Mouse (Mus musculus): ENCODE measurements at regions not wholly inside any gene's neighbourhood (a gene's known extent, or its start where the extent isn't known, plus 50 kb on each side); places are given as distances from the start of the nearest gene placed in this dataset.

- Histone ChIP-seq H3K4me1 (ENCODE audit: control insufficient read depth, insufficient read depth, low read length) (0 out of 2 replicates have a peak, but pooled peaks cover 2% of the 10 kb centered on the region), H3K36me3 (ENCODE audit: control insufficient read depth, insufficient read depth, low read length) (no peaks in the 10 kb centered on the region), H3K27ac (replicated peaks; ENCODE audit: low read depth, low read length) (no peak overlapping the region), H3K4me3 (ENCODE audit: low read depth, low read length) (no peak overlapping the region), H3K27me3 (ENCODE audit: control insufficient read depth, insufficient read depth, low read length) (no peaks in the 10 kb centered on the region), H3K9ac (ENCODE audit: low read length) (no peak overlapping the region), H3K4me2 (ENCODE audit: low read depth, severe bottlenecking) (no peak overlapping the region), H3K9me3 (ENCODE audit: control insufficient read depth, low read length) (no peaks in the 10 kb centered on the region)
- 27% methylated on average over 9 of the region's 9 CpGs for WGBS
- DNase-seq (ENCODE audit: low spot score): no peak
- ATAC-seq (ENCODE audit: insufficient number of reproducible peaks, low FRiP score, low TSS enrichment, low read depth): no peak
These were observed 137.0 kb upstream of the Ncam1 start for GRCm38 (mm10) chr9:49935555-49936376.

- Histone ChIP-seq H3K4me2 (ENCODE audit: low read depth, severe bottlenecking) (no peak overlapping the region), H3K4me1 (ENCODE audit: control insufficient read depth, insufficient read depth, low read length) (no peaks in the 10 kb centered on the region), H3K9ac (ENCODE audit: low read length) (no peak overlapping the region), H3K27me3 (ENCODE audit: control insufficient read depth, insufficient read depth, low read length) (no peaks in the 10 kb centered on the region), H3K36me3 (ENCODE audit: control insufficient read depth, insufficient read depth, low read length) (no peaks in the 10 kb centered on the region), H3K4me3 (ENCODE audit: low read depth, low read length) (no peak overlapping the region), H3K9me3 (ENCODE audit: control insufficient read depth, low read length) (no peaks in the 10 kb centered on the region), H3K27ac (replicated peaks; ENCODE audit: low read depth, low read length) (no peak overlapping the region)
- 69% methylated on average over 3 of the region's 3 CpGs for WGBS
- ATAC-seq (ENCODE audit: insufficient number of reproducible peaks, low FRiP score, low TSS enrichment, low read depth) (no peak), DNase-seq (ENCODE audit: low spot score) (no peak)
These were observed 129.4 kb upstream of the Ncam1 start for GRCm38 (mm10) chr9:49928041-49928656.

- Histone ChIP-seq H3K36me3 (ENCODE audit: control insufficient read depth, insufficient read depth, low read length) (no peaks in the 10 kb centered on the region), H3K4me1 (ENCODE audit: control insufficient read depth, insufficient read depth, low read length) (0 out of 2 replicates have a peak, but pooled peaks cover 2% of the 10 kb centered on the region), H3K4me3 (ENCODE audit: low read depth, low read length) (no peak overlapping the region), H3K9me3 (ENCODE audit: control insufficient read depth, low read length) (no peaks in the 10 kb centered on the region), H3K27me3 (ENCODE audit: control insufficient read depth, insufficient read depth, low read length) (no peaks in the 10 kb centered on the region), H3K4me2 (ENCODE audit: low read depth, severe bottlenecking) (no peak overlapping the region), H3K9ac (ENCODE audit: low read length) (no peak overlapping the region), H3K27ac (replicated peaks; ENCODE audit: low read depth, low read length) (no peak overlapping the region)
- 87% methylated on average over 1 of the region's 1 CpGs for whole genome bisulfite sequencing
- ATAC-seq (ENCODE audit: insufficient number of reproducible peaks, low FRiP score, low TSS enrichment, low read depth) (no peak), DNase-seq (ENCODE audit: low spot score) (no peak)
These were observed 128.6 kb upstream of the Ncam1 start for GRCm38 (mm10) chr9:49927281-49927680.

- WGBS: 78% methylated on average over 2 of the region's 2 CpGs
- Histone ChIP-seq H3K27me3 (ENCODE audit: control insufficient read depth, insufficient read depth, low read length) (no peaks in the 10 kb centered on the region), H3K27ac (replicated peaks; ENCODE audit: low read depth, low read length) (no peak overlapping the region), H3K9me3 (ENCODE audit: control insufficient read depth, low read length) (no peaks in the 10 kb centered on the region), H3K9ac (ENCODE audit: low read length) (no peak overlapping the region), H3K4me3 (ENCODE audit: low read depth, low read length) (no peak overlapping the region), H3K4me1 (ENCODE audit: control insufficient read depth, insufficient read depth, low read length) (0 out of 2 replicates have a peak, but pooled peaks cover 2% of the 10 kb centered on the region), H3K36me3 (ENCODE audit: control insufficient read depth, insufficient read depth, low read length) (no peaks in the 10 kb centered on the region), H3K4me2 (ENCODE audit: low read depth, severe bottlenecking) (no peak overlapping the region)
- ATAC-seq (ENCODE audit: insufficient number of reproducible peaks, low FRiP score, low TSS enrichment, low read depth) (no peak), DNase-seq (ENCODE audit: low spot score) (no peak)
These were observed 127.1 kb upstream of the Ncam1 start for GRCm38 (mm10) chr9:49925796-49926195.

GRCm38 (mm10) chr9:49923981-49924501 is 125.3 kb upstream of the Ncam1 start:
- WGBS: 46% methylated on average over 4 of the region's 4 CpGs
- DNase-seq (ENCODE audit: low spot score): peak; percentile 25
- H3K27ac ChIP-seq (replicated peaks; ENCODE audit: low read depth, low read length): no peak overlapping the region

GRCm38 (mm10) chr9:49922770-49923169 is 124.0 kb upstream of the Ncam1 start:
- Histone ChIP-seq H3K9ac (ENCODE audit: low read length) (no peak overlapping the region), H3K4me1 (ENCODE audit: control insufficient read depth, insufficient read depth, low read length) (0 out of 2 replicates have a peak, but pooled peaks cover 2% of the 10 kb centered on the region), H3K4me3 (ENCODE audit: low read depth, low read length) (no peak overlapping the region), H3K27ac (replicated peaks; ENCODE audit: low read depth, low read length) (no peak overlapping the region), H3K4me2 (ENCODE audit: low read depth, severe bottlenecking) (no peak overlapping the region), H3K9me3 (ENCODE audit: control insufficient read depth, low read length) (no peaks in the 10 kb centered on the region), H3K27me3 (ENCODE audit: control insufficient read depth, insufficient read depth, low read length) (no peaks in the 10 kb centered on the region), H3K36me3 (ENCODE audit: control insufficient read depth, insufficient read depth, low read length) (no peaks in the 10 kb centered on the region)
- WGBS: 81% methylated on average over 3 of the region's 3 CpGs
- DNase-seq (ENCODE audit: low spot score) (no peak), ATAC-seq (ENCODE audit: insufficient number of reproducible peaks, low FRiP score, low TSS enrichment, low read depth) (no peak)

More at GRCm38 (mm10) chr9:49923981-49924501, 125.3 kb upstream of the Ncam1 start:
- Histone ChIP-seq H3K4me3 (ENCODE audit: low read depth, low read length) (no peak overlapping the region), H3K4me1 (ENCODE audit: control insufficient read depth, insufficient read depth, low read length) (0 out of 2 replicates have a peak, but pooled peaks cover 2% of the 10 kb centered on the region), H3K27me3 (ENCODE audit: control insufficient read depth, insufficient read depth, low read length) (no peaks in the 10 kb centered on the region), H3K9me3 (ENCODE audit: control insufficient read depth, low read length) (no peaks in the 10 kb centered on the region), H3K9ac (ENCODE audit: low read length) (no peak overlapping the region), H3K4me2 (ENCODE audit: low read depth, severe bottlenecking) (no peak overlapping the region), H3K36me3 (ENCODE audit: control insufficient read depth, insufficient read depth, low read length) (no peaks in the 10 kb centered on the region)
- ATAC-seq (ENCODE audit: insufficient number of reproducible peaks, low FRiP score, low TSS enrichment, low read depth): no peak

- H3K4me2 ChIP-seq (ENCODE audit: low read depth, severe bottlenecking): no peak overlapping the region
- H3K36me3 ChIP-seq (ENCODE audit: control insufficient read depth, insufficient read depth, low read length): no peaks in the 10 kb centered on the region
- no peak overlapping the region for H3K27ac ChIP-seq (replicated peaks; ENCODE audit: low read depth, low read length)
- no peak overlapping the region for H3K4me3 ChIP-seq (ENCODE audit: low read depth, low read length)
- DNase-seq (ENCODE audit: low spot score): no peak
- H3K9ac ChIP-seq (ENCODE audit: low read length): no peak overlapping the region
- WGBS: 44% methylated on average over 2 of the region's 2 CpGs
- 0 out of 2 replicates have a peak, but pooled peaks cover 2% of the 10 kb centered on the region for H3K4me1 ChIP-seq (ENCODE audit: control insufficient read depth, insufficient read depth, low read length)
- H3K9me3 ChIP-seq (ENCODE audit: control insufficient read depth, low read length): no peaks in the 10 kb centered on the region
- no peaks in the 10 kb centered on the region for H3K27me3 ChIP-seq (ENCODE audit: control insufficient read depth, insufficient read depth, low read length)
- no peak for ATAC-seq (ENCODE audit: insufficient number of reproducible peaks, low FRiP score, low TSS enrichment, low read depth)
These were observed 123.4 kb upstream of the Ncam1 start for GRCm38 (mm10) chr9:49922162-49922561.

GRCm38 (mm10) chr9:49921306-49921705 is 122.6 kb upstream of the Ncam1 start:
- no peaks in the 10 kb centered on the region for H3K9me3 ChIP-seq (ENCODE audit: control insufficient read depth, low read length)
- 85% methylated on average over 3 of the region's 3 CpGs for WGBS
- H3K4me3 ChIP-seq (ENCODE audit: low read depth, low read length): no peak overlapping the region
- no peak overlapping the region for H3K27ac ChIP-seq (replicated peaks; ENCODE audit: low read depth, low read length)
- no peaks in the 10 kb centered on the region for H3K27me3 ChIP-seq (ENCODE audit: control insufficient read depth, insufficient read depth, low read length)
- H3K4me1 ChIP-seq (ENCODE audit: control insufficient read depth, insufficient read depth, low read length): 0 out of 2 replicates have a peak, but pooled peaks cover 2% of the 10 kb centered on the region
- H3K4me2 ChIP-seq (ENCODE audit: low read depth, severe bottlenecking): no peak overlapping the region
- DNase-seq (ENCODE audit: low spot score) (no peak), ATAC-seq (ENCODE audit: insufficient number of reproducible peaks, low FRiP score, low TSS enrichment, low read depth) (no peak)
- no peak overlapping the region for H3K9ac ChIP-seq (ENCODE audit: low read length)
- no peaks in the 10 kb centered on the region for H3K36me3 ChIP-seq (ENCODE audit: control insufficient read depth, insufficient read depth, low read length)
